Mouse (Mus musculus): ENCODE data around the gene Rgma. TPM values are rescaled to one million over a fixed set of nuclear protein-coding genes. Genes with fewer than 3 reads are reported as not detected.
A peak's percentile ranks its signal among the peaks of the same experiment; 100 is the strongest.

Gene Rgma
- polyA plus RNA-seq, 1 experiment from 2014 or later: 4.8 TPM

DNA sequence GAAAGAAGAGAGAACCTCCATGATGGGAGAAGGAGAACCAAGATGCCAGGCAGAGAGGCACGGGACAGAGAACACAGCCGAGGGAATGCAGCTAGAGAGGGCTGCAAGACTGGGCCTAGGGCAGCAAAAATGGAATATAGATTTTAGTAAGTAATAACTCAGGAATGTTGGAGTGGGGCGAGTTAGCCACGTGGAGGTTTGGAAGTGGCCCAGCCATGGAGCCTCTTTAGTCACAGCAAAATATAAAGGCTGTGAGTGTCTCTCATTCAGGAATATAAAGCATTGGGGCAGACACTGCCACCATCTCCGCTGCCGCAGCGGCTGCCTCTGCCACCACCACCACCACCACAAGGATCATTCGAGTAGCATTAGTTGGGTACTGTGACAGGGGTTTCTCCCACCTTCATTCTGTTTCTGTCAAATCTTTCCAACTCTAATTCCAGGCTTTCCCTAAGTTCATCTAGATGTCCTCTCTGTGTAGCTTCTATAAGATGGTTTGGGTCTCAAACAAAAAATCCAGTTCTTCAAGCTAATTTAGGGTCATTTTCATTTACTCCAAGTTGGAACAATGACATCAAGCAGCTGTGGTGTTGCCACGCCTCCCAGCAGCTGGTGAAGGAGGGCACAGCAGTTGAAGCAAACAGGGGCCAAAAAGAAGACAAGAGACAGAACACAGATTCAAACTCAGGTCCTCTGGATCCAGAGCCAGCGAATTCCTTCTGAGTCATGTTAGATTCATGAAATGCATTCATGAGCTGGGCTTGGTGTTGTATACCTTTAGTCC is 7.4 kb upstream of the Rgma start:
- no peak for TF ChIP-seq CTCF (IDR thresholded peaks at IDR 0.05)
- no peak for TF ChIP-seq EP300 (IDR thresholded peaks at IDR 0.05)
- Histone ChIP-seq H3K27me3 (replicated peaks; ENCODE audit: insufficient read depth, low read length) (no peaks in the 10 kb centered on the region), H3K9ac (replicated peaks; ENCODE audit: low read depth) (no peak overlapping the region), H3K4me3 (ENCODE audit: low read depth, low read length) (no peak overlapping the region), H3K9me3 (ENCODE audit: low read length) (no peaks in the 10 kb centered on the region), H3K36me3 (ENCODE audit: insufficient read depth, low read length) (no peaks in the 10 kb centered on the region), H3K4me2 (replicated peaks; ENCODE audit: low read depth, low read length) (no peak overlapping the region), H3K27ac (ENCODE audit: low read length) (no peak overlapping the region), H3K4me1 (ENCODE audit: insufficient read depth, low read depth, low read length) (peaks cover 4% of the 10 kb centered on the region; the same call in 1 of the 2 replicates)
- 78% methylated on average over 10 of the region's 10 CpGs for WGBS
- ATAC-seq: no peak
- DNase-seq (ENCODE audit: low spot score): no peak

GRCm38 (mm10) chr7:73369992-73370391 is 5.3 kb upstream of the Rgma start:
- 68% methylated on average over 4 of the region's 4 CpGs for WGBS
- no peaks in the 10 kb centered on the region for H3K9me3 ChIP-seq (ENCODE audit: low read length)
- no peak overlapping the region for H3K4me3 ChIP-seq (ENCODE audit: low read depth, low read length)
- H3K4me1 ChIP-seq (ENCODE audit: insufficient read depth, low read depth, low read length): peaks cover 10% of the 10 kb centered on the region; the same call in 1 of the 2 replicates
- peaks cover 7% of the 10 kb centered on the region; the same call in 1 of the 2 replicates for H3K27me3 ChIP-seq (replicated peaks; ENCODE audit: insufficient read depth, low read length)
- H3K27ac ChIP-seq (ENCODE audit: low read length): no peak overlapping the region
- no peaks in the 10 kb centered on the region for H3K36me3 ChIP-seq (ENCODE audit: insufficient read depth, low read length)
- TF ChIP-seq CTCF (IDR thresholded peaks at IDR 0.05): no peak
- TF ChIP-seq EP300 (IDR thresholded peaks at IDR 0.05): no peak
- no peak overlapping the region for H3K4me2 ChIP-seq (replicated peaks; ENCODE audit: low read depth, low read length)
- ATAC-seq (no peak), DNase-seq (ENCODE audit: low spot score) (no peak)
- no peak overlapping the region for H3K9ac ChIP-seq (replicated peaks; ENCODE audit: low read depth)

- DNase-seq (ENCODE audit: low spot score): peak; percentile 29
- H3K4me1 ChIP-seq (ENCODE audit: insufficient read depth, low read depth, low read length): peaks cover 14% of the 10 kb centered on the region; the same call in 1 of the 2 replicates
- H3K27ac ChIP-seq (ENCODE audit: low read length): no peak overlapping the region
- no peak overlapping the region for H3K9ac ChIP-seq (replicated peaks; ENCODE audit: low read depth)
- H3K9me3 ChIP-seq (ENCODE audit: low read length): no peaks in the 10 kb centered on the region
- 56% methylated on average over 10 of the region's 10 CpGs for WGBS
- H3K4me2 ChIP-seq (replicated peaks; ENCODE audit: low read depth, low read length): peak overlapping the region; percentile 50
- H3K36me3 ChIP-seq (ENCODE audit: insufficient read depth, low read length): no peaks in the 10 kb centered on the region
- H3K4me3 ChIP-seq (ENCODE audit: low read depth, low read length): no peak overlapping the region
- peaks cover 7% of the 10 kb centered on the region; the same call in 1 of the 2 replicates for H3K27me3 ChIP-seq (replicated peaks; ENCODE audit: insufficient read depth, low read length)
- no peak for ATAC-seq
- TF ChIP-seq EP300 (IDR thresholded peaks at IDR 0.05) (no peak), CTCF (IDR thresholded peaks at IDR 0.05) (no peak)
These were observed 3.6 kb upstream of the Rgma start for GRCm38 (mm10) chr7:73371587-73372321.

DNA sequence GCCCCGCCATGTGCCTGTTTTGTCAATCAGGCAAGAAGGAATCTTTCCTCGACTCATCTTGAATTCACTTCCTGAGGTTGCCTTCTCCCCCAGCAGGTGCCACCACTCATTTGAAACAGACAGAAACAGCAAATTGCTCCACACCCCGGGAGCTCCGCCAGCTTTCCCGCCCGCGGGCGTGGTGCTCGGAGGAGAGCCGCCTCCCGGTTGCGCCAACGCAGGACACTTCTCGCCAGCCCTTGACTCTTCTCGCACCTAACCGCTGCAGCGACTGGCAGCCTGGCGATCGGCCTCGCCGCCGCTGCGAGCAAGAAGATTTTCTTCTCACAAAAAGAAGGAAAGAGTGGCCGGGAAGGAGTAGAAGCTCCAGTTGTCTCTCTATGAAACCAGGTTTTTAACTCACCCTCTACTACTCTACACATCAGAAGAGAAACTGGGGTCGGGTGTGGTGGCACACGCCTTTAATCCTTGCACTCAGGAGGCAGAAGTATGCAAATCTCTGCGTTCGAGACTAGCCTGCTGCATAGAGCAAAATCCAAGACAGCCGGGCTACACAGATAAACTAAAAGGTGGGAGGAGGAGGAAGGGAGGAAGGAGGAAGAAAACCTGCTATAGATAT is 2.8 kb upstream of the Rgma start:
- Histone ChIP-seq H3K27ac (ENCODE audit: low read length) (no peak overlapping the region), H3K4me3 (ENCODE audit: low read depth, low read length) (peak overlapping the region; percentile 27), H3K4me2 (replicated peaks; ENCODE audit: low read depth, low read length) (peak overlapping the region; percentile 50), H3K9ac (replicated peaks; ENCODE audit: low read depth) (no peak overlapping the region), H3K36me3 (ENCODE audit: insufficient read depth, low read length) (no peaks in the 10 kb centered on the region), H3K4me1 (ENCODE audit: insufficient read depth, low read depth, low read length) (peaks cover 14% of the 10 kb centered on the region; the same call in 1 of the 2 replicates), H3K27me3 (replicated peaks; ENCODE audit: insufficient read depth, low read length) (peaks cover 7% of the 10 kb centered on the region; the same call in 1 of the 2 replicates), H3K9me3 (ENCODE audit: low read length) (no peaks in the 10 kb centered on the region)
- DNase-seq (ENCODE audit: low spot score) (peak; percentile 88), ATAC-seq (peak; percentile 62)
- no peak for TF ChIP-seq EP300 (IDR thresholded peaks at IDR 0.05)
- peak; percentile 56 for TF ChIP-seq CTCF (IDR thresholded peaks at IDR 0.05)
- 2% methylated on average over 29 of the region's 29 CpGs for WGBS

- 2% methylated on average over 14 of the region's 14 CpGs for WGBS
- Histone ChIP-seq H3K27ac (ENCODE audit: low read length) (no peak overlapping the region), H3K4me3 (ENCODE audit: low read depth, low read length) (peak overlapping the region; percentile 49), H3K9me3 (ENCODE audit: low read length) (no peaks in the 10 kb centered on the region), H3K27me3 (replicated peaks; ENCODE audit: insufficient read depth, low read length) (peaks cover 10% of the 10 kb centered on the region; the same call in 1 of the 2 replicates), H3K9ac (replicated peaks; ENCODE audit: low read depth) (no peak overlapping the region), H3K4me1 (ENCODE audit: insufficient read depth, low read depth, low read length) (peaks cover 14% of the 10 kb centered on the region; the same call in 1 of the 2 replicates), H3K36me3 (ENCODE audit: insufficient read depth, low read length) (no peaks in the 10 kb centered on the region), H3K4me2 (replicated peaks; ENCODE audit: low read depth, low read length) (peak overlapping the region; percentile 99)
- no peak for DNase-seq (ENCODE audit: low spot score)
- peak; percentile 39; the same call in 1 of the 2 replicates for ATAC-seq
- TF ChIP-seq CTCF (IDR thresholded peaks at IDR 0.05): no peak
- TF ChIP-seq EP300 (IDR thresholded peaks at IDR 0.05): no peak
These were observed 582 bp upstream of the Rgma start for GRCm38 (mm10) chr7:73374727-73375126.
